Mouse (Mus musculus) urinary bladder, postnatal 10 days (tissue): ENCODE results near the gene Npsr1.

ENCODE experiments used
- DNase-seq: peaks from one replicate; pipeline ENCODE4 v3.0.0; 2022; ENCODE audit warnings: low spot score

Npsr1 gene

DNA sequence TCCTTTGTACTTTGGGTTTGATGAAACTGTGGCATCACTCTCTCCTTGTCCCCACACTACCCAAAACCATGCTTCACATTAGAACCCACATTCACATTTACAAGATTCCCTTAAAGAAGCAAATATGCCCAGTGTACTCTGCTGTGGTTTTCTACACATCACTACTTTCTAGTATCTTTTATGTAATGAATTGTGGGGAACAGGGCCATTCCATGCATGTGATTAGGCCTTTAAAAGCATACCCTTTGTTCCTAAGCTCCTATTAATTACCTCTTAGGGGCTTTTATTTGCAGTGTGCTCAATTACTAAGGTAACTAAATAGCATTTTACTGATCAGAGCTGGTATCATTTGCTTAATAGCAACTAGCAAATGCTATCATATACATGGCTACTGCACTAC, 149.8 kb downstream of the Npsr1 start:
- no peak for DNase-seq

DNA sequence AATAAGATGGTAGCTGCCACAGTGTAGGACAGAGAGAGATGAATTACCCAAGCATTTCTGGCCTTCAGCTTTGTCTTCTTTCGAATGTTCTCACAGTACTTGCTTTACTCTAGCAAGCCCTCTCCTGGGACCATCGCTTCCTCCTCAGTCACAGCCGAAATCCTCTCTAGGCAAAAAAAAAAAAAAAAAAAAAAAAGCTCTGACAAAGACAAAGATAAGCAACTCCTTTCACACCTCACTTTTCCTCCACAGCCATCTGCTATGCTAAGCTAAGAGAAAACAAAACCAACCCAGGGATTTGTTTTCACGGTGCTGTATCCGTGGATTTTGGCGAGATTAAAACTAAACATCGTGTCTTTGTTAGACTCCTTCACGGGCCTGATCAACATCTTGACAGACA, 156.4 kb downstream of the Npsr1 start:
- DNase-seq: no peak

- DNase-seq: no peak
These were observed 182.9 kb downstream of the Npsr1 start for GRCm38 (mm10) chr9:24280498-24281287.

GRCm38 (mm10) chr9:24282617-24283016, 184.8 kb downstream of the Npsr1 start:
- DNase-seq: no peak

DNA sequence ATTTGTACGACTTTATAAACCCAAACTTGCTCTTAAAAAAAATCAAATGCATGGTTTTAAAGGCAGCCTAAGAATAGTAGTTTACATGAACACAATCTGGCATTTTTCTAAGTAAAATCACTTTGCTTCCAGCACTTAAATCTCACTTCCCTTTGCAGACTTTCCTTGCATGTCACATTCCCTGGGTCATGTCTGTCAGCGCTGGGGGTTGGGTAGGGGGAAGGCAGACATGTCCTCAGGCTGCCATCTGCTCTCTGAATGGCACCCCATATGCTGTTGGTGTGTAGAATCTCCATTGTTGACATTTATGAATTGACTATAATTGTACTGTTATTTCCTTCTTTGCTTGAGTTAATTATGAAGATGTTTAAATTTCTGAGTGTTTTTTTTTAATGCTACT, 185.3 kb downstream of the Npsr1 start:
- no peak for DNase-seq

GRCm38 (mm10) chr9:24283536-24283935, 185.7 kb downstream of the Npsr1 start:
- no peak for DNase-seq

GRCm38 (mm10) chr9:24284239-24285084, 186.7 kb downstream of the Npsr1 start:
- DNase-seq: no peak

- DNase-seq: no peak
These were observed 187.6 kb downstream of the Npsr1 start for GRCm38 (mm10) chr9:24285419-24285818.

DNA sequence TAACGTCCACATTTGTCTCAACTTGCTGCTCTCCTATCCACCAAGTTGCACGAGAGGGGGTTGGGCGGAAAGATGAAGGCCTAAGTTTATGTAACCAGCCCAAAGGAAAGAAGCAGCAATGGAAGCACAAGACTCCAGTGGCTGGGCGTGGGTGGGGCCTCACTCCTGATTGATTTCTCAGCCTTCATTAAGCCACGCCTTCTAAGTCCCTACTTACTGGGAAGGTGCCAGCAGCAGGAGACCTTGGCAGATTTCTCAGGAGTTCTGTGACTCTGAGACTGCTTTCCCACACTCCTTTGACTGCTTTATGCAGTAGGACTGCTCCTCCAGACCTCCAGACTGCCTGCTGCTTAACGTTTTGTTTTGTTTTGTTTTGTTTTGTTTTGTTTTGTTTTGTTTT, 193.6 kb downstream of the Npsr1 start:
- DNase-seq: no peak

- no peak for DNase-seq
These were observed 195.6 kb downstream of the Npsr1 start for GRCm38 (mm10) chr9:24293252-24293959.

- DNase-seq: no peak
These were observed 205.1 kb downstream of the Npsr1 start for GRCm38 (mm10) chr9:24302906-24303305.

- no peak for DNase-seq
These were observed 209.2 kb downstream of the Npsr1 start for GRCm38 (mm10) chr9:24306990-24307389.

- no peak for DNase-seq
These were observed 209.6 kb downstream of the Npsr1 start for GRCm38 (mm10) chr9:24307400-24307799.

DNA sequence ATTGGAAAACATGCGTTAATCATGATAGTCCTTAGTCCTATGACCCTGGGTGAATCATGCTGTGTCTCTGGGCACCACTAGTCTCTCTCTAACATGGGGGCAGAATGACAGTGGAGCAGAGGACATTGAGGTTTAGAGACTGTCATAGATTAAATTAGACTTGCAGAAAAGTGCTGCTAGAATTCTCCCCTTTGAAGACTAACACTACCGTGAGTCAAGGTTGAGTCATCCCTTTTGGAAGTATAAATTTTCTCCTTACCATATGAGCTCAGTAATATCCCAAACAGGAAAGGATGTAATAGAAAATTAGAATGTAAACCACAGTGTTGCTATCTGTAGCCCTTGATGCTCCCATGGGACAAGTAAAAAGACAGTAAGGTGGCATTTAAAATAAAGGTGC, 218.0 kb downstream of the Npsr1 start:
- DNase-seq: no peak

DNA sequence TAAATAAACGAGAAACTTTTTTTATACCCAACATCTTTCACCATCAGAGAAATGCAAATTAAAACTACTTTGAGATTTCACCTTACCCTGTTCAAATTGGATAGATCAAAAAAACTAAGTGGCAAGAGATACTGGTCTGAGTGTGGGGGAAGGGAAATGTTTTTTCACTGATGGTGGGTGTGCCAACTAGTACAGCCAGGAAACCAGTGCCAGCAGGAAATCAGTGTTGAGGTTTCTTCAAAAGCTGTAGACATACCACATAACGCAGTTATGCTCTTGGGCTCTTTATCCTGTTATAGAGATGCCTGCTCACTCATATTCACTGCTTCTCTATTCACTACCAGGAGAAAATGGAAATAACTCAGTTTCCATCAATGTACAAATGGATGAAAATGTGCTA, 233.9 kb downstream of the Npsr1 start:
- no peak for DNase-seq

DNA sequence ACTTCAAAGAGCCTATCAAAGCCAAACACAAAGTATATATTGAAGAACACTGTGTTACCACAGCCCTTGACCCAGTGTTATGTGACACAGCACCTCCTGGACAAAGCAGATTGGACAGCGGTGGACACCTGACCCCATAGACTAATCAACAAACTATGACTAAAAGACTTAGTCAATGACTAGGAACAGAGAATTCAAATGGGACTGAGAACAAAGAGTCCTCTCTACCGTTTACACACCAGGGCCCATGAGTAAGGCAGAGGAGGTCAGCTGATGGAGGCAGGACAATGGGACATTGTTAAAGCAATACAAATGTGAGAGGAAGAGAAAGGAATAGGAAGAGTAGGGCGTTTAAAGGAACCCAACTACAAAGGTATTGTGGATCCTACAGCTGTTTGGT, 243.5 kb downstream of the Npsr1 start:
- no peak for DNase-seq

DNA sequence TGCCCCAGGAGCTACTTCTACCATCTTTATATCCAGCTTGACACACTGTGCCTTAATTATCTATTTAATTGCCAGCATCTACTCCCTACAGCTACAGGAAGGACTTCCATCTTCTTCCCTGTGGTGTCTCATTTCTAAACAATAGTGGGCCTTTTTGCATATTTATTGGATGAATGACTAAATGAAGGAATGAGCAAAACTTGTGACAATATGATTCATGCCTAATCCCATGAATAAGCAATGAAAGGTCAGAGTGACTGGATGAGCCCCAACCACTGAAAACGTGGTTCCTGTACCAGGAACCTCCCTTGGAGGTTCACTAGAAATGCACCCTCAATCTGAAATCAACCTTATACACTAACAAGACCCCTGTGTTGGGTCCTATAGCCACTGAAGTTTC, 249.2 kb downstream of the Npsr1 start:
- no peak for DNase-seq

DNA sequence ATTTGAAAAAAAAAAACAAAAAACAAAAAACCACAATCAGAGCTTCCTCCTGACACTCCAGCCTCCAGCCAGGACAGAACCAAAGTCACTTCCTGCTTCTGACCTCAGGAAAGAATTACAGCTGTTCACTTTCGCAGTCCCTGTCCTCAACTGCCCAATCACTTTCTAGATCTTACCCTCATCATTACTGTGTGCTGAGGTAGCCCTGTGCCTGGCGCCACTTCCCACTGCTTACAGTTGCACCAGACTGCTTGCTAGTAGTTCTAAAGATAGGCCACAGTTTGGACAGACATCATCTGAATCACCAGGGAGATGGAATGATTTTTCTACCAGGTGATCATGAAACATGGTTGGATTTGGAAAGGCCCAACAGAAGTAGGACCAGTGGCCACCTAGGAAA, 251.7 kb downstream of the Npsr1 start:
- no peak for DNase-seq

DNA sequence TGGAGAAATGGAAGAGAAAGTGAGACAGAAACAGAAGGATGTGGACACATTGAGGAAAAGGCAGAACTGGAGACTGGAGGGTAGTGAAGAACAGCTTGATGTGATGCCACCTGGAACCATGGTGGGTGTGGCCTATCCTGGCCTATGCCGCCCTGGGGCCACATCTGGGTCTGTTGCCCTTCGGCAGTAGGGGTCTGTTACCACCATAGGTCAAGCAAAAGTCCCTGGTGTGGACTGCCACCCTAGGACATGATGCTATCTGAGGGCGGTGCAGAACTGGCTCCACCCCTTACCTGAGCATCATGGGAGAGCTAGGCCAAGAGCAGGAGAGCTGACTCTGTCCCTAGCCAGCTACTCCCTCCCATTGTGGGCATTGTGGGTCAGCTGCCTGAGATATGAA, 253.6 kb downstream of the Npsr1 start:
- DNase-seq: no peak
